Mouse (Mus musculus) adipocyte (in vitro differentiated cells): ENCODE data around the gene Serinc5.
"Not testable (repeated sequence)": the region's sequence is repeated elsewhere in the genome, so short reads cannot be mapped to it uniquely, and the experiment has no call there.

Experiments
- DNase-seq: peaks from one replicate; pipeline ENCODE4 v3.0.0-alpha.2; 2016; ENCODE audit warnings: low spot score

The Serinc5 gene

GRCm38 (mm10) chr13:92668214-92668985 lies 57.5 kb downstream of the Serinc5 start:
- DNase-seq = no peak

GRCm38 (mm10) chr13:92671727-92672126 lies 60.8 kb downstream of the Serinc5 start:
- DNase-seq = no peak

- no peak for DNase-seq
Observed at GRCm38 (mm10) chr13:92674676-92675075, 63.8 kb downstream of the Serinc5 start.

- no peak for DNase-seq
Observed at GRCm38 (mm10) chr13:92675308-92675707, 64.4 kb downstream of the Serinc5 start.

- DNase-seq = no peak
Observed at GRCm38 (mm10) chr13:92675897-92676584, 65.2 kb downstream of the Serinc5 start.

- DNase-seq = no peak
Observed at GRCm38 (mm10) chr13:92677656-92678055, 66.8 kb downstream of the Serinc5 start.

GRCm38 (mm10) chr13:92679661-92680060 lies 68.8 kb downstream of the Serinc5 start:
- no peak for DNase-seq

- no peak for DNase-seq
Observed at GRCm38 (mm10) chr13:92681541-92681940, 70.7 kb downstream of the Serinc5 start.

- no peak for DNase-seq
Observed at GRCm38 (mm10) chr13:92682833-92683232, 71.9 kb downstream of the Serinc5 start.

GRCm38 (mm10) chr13:92683464-92683863 lies 72.6 kb downstream of the Serinc5 start:
- no peak for DNase-seq

GRCm38 (mm10) chr13:92684310-92684709 lies 73.4 kb downstream of the Serinc5 start:
- DNase-seq = peak; percentile 40

- no peak for DNase-seq
Observed at GRCm38 (mm10) chr13:92685273-92685672, 74.4 kb downstream of the Serinc5 start.

- DNase-seq = not testable (repeated sequence)
Observed at GRCm38 (mm10) chr13:92687151-92687550, 76.3 kb downstream of the Serinc5 start.

GRCm38 (mm10) chr13:92689061-92689460 lies 78.2 kb downstream of the Serinc5 start:
- DNase-seq = no peak

GRCm38 (mm10) chr13:92693866-92694550 lies 83.1 kb downstream of the Serinc5 start:
- no peak for DNase-seq

- no peak for DNase-seq
Observed at GRCm38 (mm10) chr13:92696491-92696939, 85.6 kb downstream of the Serinc5 start.

- DNase-seq = no peak
Observed at GRCm38 (mm10) chr13:92697141-92697540, 86.2 kb downstream of the Serinc5 start.

- no peak for DNase-seq
Observed at GRCm38 (mm10) chr13:92698781-92699180, 87.9 kb downstream of the Serinc5 start.

- no peak for DNase-seq
Observed at GRCm38 (mm10) chr13:92699395-92699794, 88.5 kb downstream of the Serinc5 start.

- no peak for DNase-seq
Observed at GRCm38 (mm10) chr13:92702035-92702434, 91.1 kb downstream of the Serinc5 start.

- DNase-seq = peak; percentile 6
Observed at GRCm38 (mm10) chr13:92703241-92704027, 92.5 kb downstream of the Serinc5 start.

GRCm38 (mm10) chr13:92704189-92704588 lies 93.3 kb downstream of the Serinc5 start:
- DNase-seq = no peak
